Mouse (Mus musculus) hindbrain, embryonic 12.5 days (tissue): ENCODE results near the gene Map3k4. TPM values are rescaled to one million over a fixed set of nuclear protein-coding genes. Genes with fewer than 3 reads are reported as not detected.

Source experiments
- ATAC-seq: fragments of 200-750 bp; cut with Nextera tagmentation; 2 replicates; pipeline ENCODE4 v1.8.0; 2017; ENCODE audit warnings: moderate TSS enrichment; ENCODE audit not compliant: low FRiP score
- H3K27ac ChIP-seq: fragments of 300-500 bp; sonication (generic); 2 replicates; pipeline ENCODE4 v1.5.1; 2016; ENCODE audit warnings: mild to moderate bottlenecking
- H3K27me3 ChIP-seq: fragments of 300-500 bp; sonication (generic); 2 replicates; pipeline ENCODE4 v1.6.1; 2016; ENCODE audit warnings: mild to moderate bottlenecking
- H3K36me3 ChIP-seq: fragments of 300-500 bp; sonication (generic); 2 replicates; pipeline ENCODE4 v1.6.1; 2016; ENCODE audit warnings: mild to moderate bottlenecking
- H3K4me1 ChIP-seq: fragments of 300-500 bp; sonication (generic); 2 replicates; pipeline ENCODE4 v1.6.1; 2016
- H3K4me2 ChIP-seq: fragments of 300-500 bp; sonication (generic); replicated peaks from 2 replicates; pipeline ENCODE4 v1.6.1; 2016; ENCODE audit warnings: mild to moderate bottlenecking
- H3K4me3 ChIP-seq: fragments of 300-500 bp; sonication (generic); 2 replicates; pipeline ENCODE4 v1.5.1; 2016; ENCODE audit warnings: mild to moderate bottlenecking
- H3K9ac ChIP-seq: fragments of 300-500 bp; sonication (generic); 2 replicates; pipeline ENCODE4 v1.6.1; 2016; ENCODE audit warnings: mild to moderate bottlenecking, moderate library complexity
- H3K9me3 ChIP-seq: fragments of 300-500 bp; sonication (generic); replicated peaks from 2 replicates; pipeline ENCODE4 v1.6.1; 2016; ENCODE audit warnings: mild to moderate bottlenecking
- WGBS: fragments of 180-500 bp; shearing (Covaris S2); methylation state at CpG from one replicate; pipeline ENCODE4 v1.1.7; 2016; 5-methylcytosine and 5-hydroxymethylcytosine counted together
- polyA plus RNA-seq: library from polyadenylated mRNA; unstranded; fragments of >200 nt; fragmentation: Nextera tagmentation; extraction: Ambion mirVana; gene quantifications from 2 replicates; pipeline ENCODE4 v1.2.1, GENCODE M21; 2016

The Map3k4 gene
- polyA plus RNA-seq, 1 experiment from 2014 or later = 60.3 TPM

DNA sequence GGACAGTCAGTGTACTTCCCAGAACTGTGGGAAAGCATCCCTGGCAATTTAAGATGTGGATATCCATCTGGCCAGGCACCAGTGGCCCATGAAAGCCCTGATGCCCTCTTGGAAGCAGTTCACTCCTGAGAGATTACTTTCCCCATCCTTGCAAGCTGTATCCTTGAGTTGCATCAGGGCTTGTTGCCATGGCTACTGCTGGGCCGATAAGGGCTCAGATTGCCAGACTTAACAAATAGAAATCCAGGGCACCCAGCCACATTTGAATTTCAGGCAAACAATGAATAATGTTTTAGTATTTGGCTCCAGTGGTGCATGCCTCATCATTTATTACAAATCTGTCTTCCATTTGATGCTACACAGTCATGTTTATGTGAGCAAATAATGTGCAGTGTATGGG, 130.8 kb downstream of the Map3k4 start:
- 39% methylated on average over 1 of the region's 1 CpGs for WGBS
- H3K27me3 ChIP-seq = no peaks in the 10 kb centered on the region
- ATAC-seq = no peak
- H3K4me2 ChIP-seq = no peak overlapping the region
- H3K4me1 ChIP-seq = peaks cover 11% of the 10 kb centered on the region
- no peak overlapping the region for H3K9ac ChIP-seq
- no peaks in the 10 kb centered on the region for H3K36me3 ChIP-seq
- peak overlapping the region; percentile 12; the same call in 1 of the 2 replicates for H3K27ac ChIP-seq
- H3K4me3 ChIP-seq = no peak overlapping the region
- no peaks in the 10 kb centered on the region for H3K9me3 ChIP-seq

DNA sequence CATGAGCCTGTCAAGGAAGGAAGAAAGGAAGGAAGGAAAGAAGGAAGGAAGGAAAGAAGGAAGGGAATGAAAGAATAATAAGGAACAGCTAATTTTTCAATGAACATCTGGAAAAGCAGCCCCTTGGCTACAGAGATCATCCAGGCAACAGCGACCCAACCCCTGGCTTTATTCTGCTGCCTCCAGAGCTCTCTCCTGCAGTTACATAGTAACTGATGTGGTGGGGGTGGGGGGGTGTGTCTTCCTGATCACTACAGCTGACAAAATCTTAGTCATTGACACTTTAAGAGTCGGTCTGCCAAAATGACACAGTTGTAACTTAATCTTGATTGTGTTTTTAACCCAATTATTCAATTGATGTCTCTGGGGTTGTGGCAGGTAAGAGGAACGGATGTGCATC, 132.3 kb downstream of the Map3k4 start:
- no peak for ATAC-seq
- 85% methylated on average over 3 of the region's 3 CpGs for WGBS
- Histone ChIP-seq H3K4me2 (no peak overlapping the region), H3K27ac (no peak overlapping the region), H3K9me3 (no peaks in the 10 kb centered on the region), H3K9ac (no peak overlapping the region), H3K4me1 (peaks cover 11% of the 10 kb centered on the region), H3K36me3 (no peaks in the 10 kb centered on the region), H3K27me3 (no peaks in the 10 kb centered on the region), H3K4me3 (no peak overlapping the region)

DNA sequence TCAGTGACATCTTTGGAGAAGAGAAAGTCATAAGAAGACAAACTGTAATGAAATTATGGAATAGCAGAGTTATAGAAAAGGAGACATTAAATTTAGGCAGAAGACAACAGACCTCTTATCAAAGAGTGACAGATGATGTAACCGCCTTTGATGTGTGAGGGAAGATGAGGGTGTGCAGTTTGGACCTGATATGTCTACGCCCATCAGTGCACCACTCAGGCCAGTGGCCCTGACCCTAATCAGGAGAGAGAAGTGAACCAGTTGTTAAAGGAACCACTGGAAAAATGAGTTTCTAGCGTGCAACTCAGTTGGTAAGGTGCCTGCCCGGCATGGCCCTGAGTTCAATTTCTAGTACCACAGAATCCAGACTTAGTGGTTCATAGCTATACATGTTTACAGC, 132.7 kb downstream of the Map3k4 start:
- WGBS = 94% methylated on average over 4 of the region's 4 CpGs
- H3K27ac ChIP-seq = no peak overlapping the region
- ATAC-seq = no peak
- H3K36me3 ChIP-seq = no peaks in the 10 kb centered on the region
- no peaks in the 10 kb centered on the region for H3K9me3 ChIP-seq
- H3K4me2 ChIP-seq = no peak overlapping the region
- H3K27me3 ChIP-seq = no peaks in the 10 kb centered on the region
- H3K4me1 ChIP-seq = peaks cover 11% of the 10 kb centered on the region
- no peak overlapping the region for H3K9ac ChIP-seq
- H3K4me3 ChIP-seq = no peak overlapping the region

- Histone ChIP-seq H3K9me3 (no peaks in the 10 kb centered on the region), H3K4me1 (peaks cover 14% of the 10 kb centered on the region), H3K27ac (no peak overlapping the region), H3K9ac (no peak overlapping the region), H3K4me3 (no peak overlapping the region), H3K36me3 (no peaks in the 10 kb centered on the region), H3K27me3 (no peaks in the 10 kb centered on the region), H3K4me2 (no peak overlapping the region)
- ATAC-seq = no peak
- WGBS = 73% methylated on average over 8 of the region's 8 CpGs
Observed at GRCm38 (mm10) chr17:12184283-12184682, 134.3 kb downstream of the Map3k4 start.

GRCm38 (mm10) chr17:12182702-12183485, 135.7 kb downstream of the Map3k4 start:
- H3K9ac ChIP-seq = no peak overlapping the region
- no peaks in the 10 kb centered on the region for H3K27me3 ChIP-seq
- no peaks in the 10 kb centered on the region for H3K9me3 ChIP-seq
- no peaks in the 10 kb centered on the region for H3K36me3 ChIP-seq
- H3K4me2 ChIP-seq = no peak overlapping the region
- peaks cover 13% of the 10 kb centered on the region for H3K4me1 ChIP-seq
- 82% methylated on average over 5 of the region's 5 CpGs for WGBS
- H3K27ac ChIP-seq = no peak overlapping the region
- no peak overlapping the region for H3K4me3 ChIP-seq
- no peak for ATAC-seq

GRCm38 (mm10) chr17:12179766-12180165, 138.8 kb downstream of the Map3k4 start:
- H3K27ac ChIP-seq = no peak overlapping the region
- peaks cover 5% of the 10 kb centered on the region for H3K36me3 ChIP-seq
- no peak overlapping the region for H3K4me3 ChIP-seq
- peaks cover 3% of the 10 kb centered on the region; the same call in 1 of the 2 replicates for H3K4me1 ChIP-seq
- 0 out of 2 replicates have a peak, but pooled peaks cover 4% of the 10 kb centered on the region for H3K9me3 ChIP-seq
- H3K9ac ChIP-seq = no peak overlapping the region
- no peaks in the 10 kb centered on the region for H3K27me3 ChIP-seq
- 90% methylated on average over 2 of the region's 2 CpGs for WGBS
- no peak for ATAC-seq
- H3K4me2 ChIP-seq = no peak overlapping the region

GRCm38 (mm10) chr17:12179339-12179738, 139.3 kb downstream of the Map3k4 start:
- Histone ChIP-seq H3K4me2 (no peak overlapping the region), H3K27me3 (no peaks in the 10 kb centered on the region), H3K4me1 (peaks cover 3% of the 10 kb centered on the region; the same call in 1 of the 2 replicates), H3K9me3 (0 out of 2 replicates have a peak, but pooled peaks cover 4% of the 10 kb centered on the region), H3K36me3 (peaks cover 9% of the 10 kb centered on the region), H3K27ac (no peak overlapping the region), H3K9ac (no peak overlapping the region), H3K4me3 (no peak overlapping the region)
- ATAC-seq = no peak
- 86% methylated on average over 7 of the region's 7 CpGs for WGBS

Other genes with a start within 250 kb of the Map3k4 start
- 45.0 and 45.1 TPM in 2 replicates for gene Agpat4, start 200.1 kb downstream of the Map3k4 start, polyA plus RNA-seq
- gene Plg, start 59.8 kb upstream of the Map3k4 start, polyA plus RNA-seq = not detected in 2 replicates
- gene Slc22a3, start 188.9 kb upstream of the Map3k4 start, polyA plus RNA-seq = 0.77 and 0.79 TPM in 2 replicates